Mouse (Mus musculus) brain, embryonic 14.5 days (tissue): ENCODE data around the gene B4galt5. TPM values are rescaled to one million over a fixed set of nuclear protein-coding genes. Genes with fewer than 3 reads are reported as not detected.

Experiments used
- DNase-seq: peaks from one replicate; pipeline ENCODE4 v3.0.0-alpha.2; 2011; ENCODE audit warnings: low read depth
- CTCF ChIP-seq: fragments of 200-500 bp; IDR thresholded peaks from 2 replicates; pipeline ENCODE4 v1.5.1; 2012; ENCODE audit warnings: inconsistent platforms, mild to moderate bottlenecking, moderate library complexity, borderline replicate concordance; ENCODE audit not compliant: insufficient read depth, insufficient read length; ENCODE audit errors: extremely low read depth
- POLR2A ChIP-seq: fragments of 200-500 bp; IDR thresholded peaks from 2 replicates; pipeline ENCODE4 v1.6.1; 2012; ENCODE audit warnings: mild to moderate bottlenecking, inconsistent platforms, borderline replicate concordance; ENCODE audit not compliant: poor library complexity, insufficient read depth, insufficient read length, severe bottlenecking; ENCODE audit errors: extremely low read depth
- polyA plus RNA-seq: library from polyadenylated mRNA; depleted of rRNA; stranded (reverse); fragments of >200 nt; gene quantifications from 2 replicates; pipeline ENCODE4 v1.2.3, GENCODE M21; 2012

The B4galt5 gene
- polyA plus RNA-seq, 1 experiment = 36.9 TPM

- DNase-seq = no peak
- TF ChIP-seq CTCF (no peak), POLR2A (no peak)
Measured at GRCm38 (mm10) chr2:167375135-167375534, 26.2 kb upstream of the B4galt5 start.

DNA sequence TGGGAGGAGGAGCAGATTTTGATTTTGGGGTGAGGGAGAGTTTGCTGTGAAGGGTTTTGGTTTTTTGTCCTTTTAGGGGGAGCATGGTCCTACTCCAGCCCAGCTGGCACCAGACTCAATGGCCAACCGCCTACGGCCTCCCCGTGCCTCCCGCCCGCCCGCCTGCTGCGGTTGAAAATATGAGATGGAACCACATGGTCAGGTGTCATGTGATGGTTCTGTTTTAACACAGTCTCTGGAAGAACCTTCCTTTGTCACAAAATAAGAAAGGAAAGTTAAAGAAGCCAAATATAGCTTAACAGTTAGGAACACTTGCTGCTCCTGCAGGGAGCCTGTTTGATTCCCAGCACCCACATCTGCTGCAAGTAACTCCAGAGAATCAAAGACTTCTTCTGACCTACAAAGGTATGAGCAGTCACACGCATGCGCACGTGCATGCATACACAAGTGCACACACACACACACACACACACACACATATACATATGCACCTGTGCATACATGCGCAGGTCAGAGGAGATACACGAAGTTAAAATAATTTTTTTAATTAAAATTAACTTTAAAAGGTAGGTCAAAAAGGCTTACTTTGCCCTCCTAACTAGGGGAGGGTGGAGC lies 25.3 kb upstream of the B4galt5 start:
- TF ChIP-seq POLR2A (no peak), CTCF (no peak)
- no peak for DNase-seq

DNA sequence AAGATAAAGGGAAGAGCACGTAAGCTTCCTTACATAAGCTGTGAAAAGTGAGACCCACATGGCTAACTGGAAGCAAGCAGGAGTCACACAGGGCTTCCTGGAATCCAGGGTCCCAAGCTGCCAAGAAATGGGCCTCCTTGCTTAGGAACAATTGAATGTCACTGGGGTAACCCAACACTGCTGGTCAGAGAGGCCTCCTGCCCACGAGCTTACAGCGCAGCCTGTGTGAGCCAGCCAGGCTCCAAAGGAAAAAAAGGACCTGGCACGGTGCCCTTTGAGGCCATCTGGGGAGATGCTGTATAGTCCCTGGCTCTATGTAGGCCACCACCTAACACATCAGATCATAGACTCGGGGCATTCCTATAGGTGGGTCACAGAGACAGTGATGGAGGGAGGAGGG lies 24.3 kb upstream of the B4galt5 start:
- TF ChIP-seq CTCF = no peak
- no peak for TF ChIP-seq POLR2A
- peak; percentile 53 for DNase-seq

DNA sequence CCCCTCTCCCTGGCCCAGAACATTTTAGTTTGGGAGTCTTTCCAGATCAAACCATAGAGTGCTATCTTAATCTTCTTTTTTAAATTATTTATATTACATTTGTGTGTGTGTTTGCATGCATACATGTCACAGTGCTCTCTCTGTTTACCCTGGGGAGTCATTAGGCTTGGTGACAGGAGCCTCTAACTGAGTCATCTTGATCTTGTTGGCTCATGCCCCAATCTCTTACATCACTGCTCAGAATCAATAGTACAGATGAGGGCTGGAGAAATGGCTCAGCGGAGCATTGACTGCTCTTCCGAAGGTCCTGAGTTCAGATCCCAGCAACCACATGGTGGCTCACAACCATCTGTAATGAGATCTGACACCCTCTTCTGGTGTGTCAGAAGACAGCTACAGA lies 22.5 kb upstream of the B4galt5 start:
- DNase-seq = no peak
- TF ChIP-seq POLR2A (no peak), CTCF (no peak)

DNA sequence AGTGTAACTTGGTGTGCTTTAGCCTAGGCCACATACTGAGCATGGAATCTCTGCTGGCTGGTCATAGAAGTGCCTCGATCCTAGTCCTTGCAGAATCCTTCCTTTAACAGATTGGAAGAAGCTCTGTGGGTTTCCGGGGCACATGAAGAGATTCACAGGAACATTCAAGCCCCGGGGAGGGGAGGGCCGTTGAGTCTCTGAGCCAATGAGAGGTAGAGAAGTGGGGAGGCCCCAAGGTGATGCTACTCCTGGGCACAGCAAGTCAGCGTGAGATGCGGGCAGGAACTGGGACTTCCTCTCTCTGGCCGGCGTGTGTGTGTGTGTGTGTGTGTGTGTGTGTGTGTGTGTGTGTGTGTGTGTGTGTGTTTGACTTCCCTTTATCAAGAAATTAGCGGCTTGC lies 19.3 kb upstream of the B4galt5 start:
- no peak for TF ChIP-seq CTCF
- TF ChIP-seq POLR2A = no peak
- DNase-seq = no peak

DNA sequence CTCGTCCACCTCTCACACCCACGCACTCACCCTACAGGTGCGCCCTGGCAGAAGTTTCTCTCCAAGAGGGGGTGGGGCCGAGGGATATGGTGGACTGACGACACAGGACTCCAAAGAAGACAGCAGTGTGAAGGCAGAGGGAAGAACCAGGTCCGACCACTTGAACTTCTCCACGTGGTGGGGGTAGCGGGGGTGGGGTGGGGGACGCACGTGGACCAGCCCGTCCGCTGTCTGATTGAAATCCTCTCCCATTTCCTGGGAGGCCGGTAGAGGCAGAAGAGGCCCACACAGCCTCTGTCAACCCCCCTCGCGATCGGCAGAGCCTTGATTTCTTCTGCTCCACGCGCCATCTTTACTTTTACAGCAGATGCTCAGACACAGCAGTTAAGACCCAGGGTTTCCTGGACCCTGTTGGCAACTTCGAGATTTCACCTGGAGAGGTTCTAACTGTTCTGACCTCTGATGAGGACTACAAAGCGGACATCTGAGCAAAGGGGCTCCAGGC lies 18.8 kb upstream of the B4galt5 start:
- DNase-seq = no peak
- TF ChIP-seq CTCF (no peak), POLR2A (no peak)

DNA sequence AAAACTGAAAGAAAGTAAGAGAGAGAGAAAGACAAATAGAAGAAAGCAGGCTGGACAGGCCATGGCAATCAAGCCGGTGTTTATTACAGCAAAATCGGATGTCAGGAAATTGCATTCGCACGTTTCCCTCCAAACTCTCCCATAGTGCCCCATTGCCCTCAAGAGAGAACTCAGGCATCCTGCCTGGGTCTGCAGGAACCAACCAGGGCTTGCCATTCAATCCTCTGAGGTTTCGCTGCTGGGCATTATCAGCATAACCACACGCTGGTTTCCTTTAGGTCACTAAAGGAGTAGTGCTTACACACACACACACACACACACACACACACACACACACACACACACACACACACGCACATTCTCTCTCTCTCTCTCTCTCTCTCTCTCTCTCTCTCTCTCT lies 18.3 kb upstream of the B4galt5 start:
- DNase-seq = no peak
- TF ChIP-seq CTCF (no peak), POLR2A (no peak)

DNA sequence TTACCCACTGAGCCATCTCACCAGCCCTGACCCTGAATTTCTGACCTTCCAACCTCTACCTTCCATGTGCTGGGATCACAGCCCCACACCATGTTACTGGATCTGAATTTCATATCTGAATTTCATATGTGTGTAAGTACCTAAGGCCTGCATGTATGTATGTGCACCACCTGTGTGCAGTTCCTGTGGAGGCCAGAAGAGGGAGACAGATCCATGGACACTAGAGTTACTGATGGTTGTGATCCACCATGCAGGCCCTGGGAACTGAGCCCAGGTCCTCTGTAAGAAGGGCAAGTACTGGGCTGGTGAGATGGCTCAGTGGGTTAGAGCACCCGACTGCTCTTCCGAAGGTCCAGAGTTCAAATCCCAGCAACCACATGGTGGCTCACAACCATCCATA lies 16.1 kb upstream of the B4galt5 start:
- no peak for DNase-seq
- TF ChIP-seq CTCF (no peak), POLR2A (no peak)

DNA sequence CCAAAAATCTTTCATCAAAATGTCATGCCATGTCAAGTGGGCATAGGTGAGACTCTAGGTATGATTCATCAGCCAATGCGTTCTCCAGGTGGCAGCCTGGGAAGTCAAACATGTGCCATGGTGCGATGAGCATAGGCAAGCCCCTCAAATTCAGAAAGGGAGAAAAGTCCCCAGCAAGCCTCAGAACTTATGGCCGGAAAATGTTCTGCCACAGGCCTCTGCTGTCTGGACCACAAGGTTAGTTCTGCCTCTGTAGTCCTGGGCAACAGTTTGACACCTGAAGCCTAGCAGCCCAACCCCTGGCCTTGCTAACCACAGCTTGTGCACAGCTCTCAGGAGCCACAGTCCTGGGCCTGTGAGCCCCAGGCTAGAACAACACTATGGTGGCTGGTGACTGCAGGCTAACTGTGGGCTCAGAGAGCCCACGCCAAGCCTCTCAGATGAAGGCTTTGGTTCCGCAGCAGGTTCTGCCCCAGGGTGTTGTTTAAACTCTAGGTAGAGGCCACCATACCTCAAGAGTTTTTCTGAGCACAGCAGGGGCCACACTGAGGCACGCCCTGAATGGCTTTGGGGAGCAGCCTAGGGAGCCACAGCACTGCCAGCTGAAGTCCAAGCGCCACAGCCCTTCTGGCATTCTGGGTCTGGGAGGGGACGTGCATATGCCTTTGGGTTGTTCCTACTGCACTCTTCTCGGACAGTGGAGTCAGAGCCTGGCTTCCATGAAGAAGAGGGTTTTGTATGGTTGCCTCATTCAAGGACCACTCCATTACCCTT lies 14.5 kb upstream of the B4galt5 start:
- DNase-seq = no peak
- TF ChIP-seq CTCF = no peak

DNA sequence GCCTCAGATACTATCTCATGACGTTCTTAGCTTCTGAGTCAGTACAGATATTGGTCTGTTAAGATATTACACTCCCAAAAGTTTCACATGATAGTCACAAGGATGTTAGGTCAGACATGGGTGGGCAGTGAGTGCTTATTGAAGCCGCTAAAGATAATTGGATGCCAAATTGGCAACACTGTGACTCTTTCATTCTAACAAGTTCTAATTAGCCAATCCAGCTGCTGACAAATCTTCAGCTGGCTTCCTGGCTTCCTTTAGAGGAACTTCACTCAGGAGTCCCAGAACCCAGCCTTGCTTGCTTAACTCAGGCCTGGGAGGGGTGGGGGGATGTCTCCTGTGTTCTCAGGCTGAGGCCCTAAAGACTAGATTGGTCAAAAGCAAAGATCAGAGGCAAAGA lies 9.5 kb upstream of the B4galt5 start:
- TF ChIP-seq CTCF (no peak), POLR2A (no peak)
- DNase-seq = no peak

GRCm38 (mm10) chr2:167356885-167357284 lies 7.9 kb upstream of the B4galt5 start:
- TF ChIP-seq POLR2A (no peak), CTCF (no peak)

GRCm38 (mm10) chr2:167354611-167355165 lies 5.7 kb upstream of the B4galt5 start:
- no peak for DNase-seq
- TF ChIP-seq POLR2A (no peak), CTCF (no peak)

More at GRCm38 (mm10) chr2:167356885-167357284, 7.9 kb upstream of the B4galt5 start:
- DNase-seq = no peak

DNA sequence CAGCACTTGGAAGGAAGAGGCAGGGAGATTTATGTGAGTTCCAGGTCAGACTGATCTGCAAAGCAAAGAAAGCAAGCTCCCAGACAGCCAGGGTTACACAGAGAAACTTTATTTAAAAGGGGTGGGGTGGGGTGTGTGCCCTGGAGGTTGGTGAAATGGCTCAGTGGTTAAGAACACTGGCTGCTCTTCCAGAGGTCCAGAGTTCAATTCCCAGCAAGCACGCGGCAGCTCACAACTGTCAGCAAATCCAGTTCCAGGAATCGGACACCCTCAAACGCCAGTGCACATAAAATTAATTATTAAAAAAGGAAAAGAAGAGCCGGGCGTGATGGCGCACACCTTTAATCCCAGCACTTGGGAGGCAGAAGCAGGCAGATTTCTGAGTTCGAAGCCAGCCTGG lies 5.1 kb upstream of the B4galt5 start:
- TF ChIP-seq POLR2A = no peak
- no peak for TF ChIP-seq CTCF
- DNase-seq = no peak
